Mouse (Mus musculus) ES-E14 (cell line): Measurements from ENCODE around the gene Dnajc9. TPM values are rescaled to one million over a fixed set of nuclear protein-coding genes. Genes with fewer than 3 reads are reported as not detected.
A peak's percentile ranks its signal among the peaks of the same experiment; 100 is the strongest.

Experiments
- DNase-seq: peaks from one replicate; pipeline ENCODE4 v3.0.0-alpha.2; 2013; ENCODE audit warnings: low read depth, low spot score
- H3K27ac ChIP-seq: 2 replicates; pipeline ENCODE4 v1.5.1; 2012; ENCODE audit warnings: low read depth, mild to moderate bottlenecking, low read length, moderate library complexity, mixed read lengths; ENCODE audit not compliant: poor library complexity, insufficient read depth, severe bottlenecking
- H3K36me3 ChIP-seq: 2 replicates; pipeline ENCODE4 v1.6.1; 2012; ENCODE audit warnings: mild to moderate bottlenecking, low read length, moderate library complexity, mixed read lengths; ENCODE audit not compliant: control insufficient read depth, poor library complexity, insufficient read depth, severe bottlenecking
- H3K4me1 ChIP-seq, 2 experiments: fragments of 150-350 bp in 1 of 2; sonication (generic) in 1 of 2; 2 replicates each; pipeline ENCODE4 v1.6.1; 2012; ENCODE audit warnings: low read length in 2 of 2, mild to moderate bottlenecking in 1 of 2, mixed read lengths in 1 of 2; ENCODE audit not compliant: control insufficient read depth in 2 of 2, insufficient read depth in 2 of 2, poor library complexity in 1 of 2
- H3K4me3 ChIP-seq, 2 experiments: fragments of 150-350 bp in 1 of 2; sonication (generic) in 1 of 2; 2 replicates each; pipeline ENCODE4 v1.5.1; 2012; ENCODE audit warnings: low read length in 2 of 2, low read depth in 1 of 2, mild to moderate bottlenecking in 1 of 2, mixed read lengths in 1 of 2; ENCODE audit not compliant: insufficient read depth in 1 of 2, poor library complexity in 1 of 2, severe bottlenecking in 1 of 2
- H3K9ac ChIP-seq: 2 replicates; pipeline ENCODE4 v1.6.1; 2012; ENCODE audit warnings: low read depth, mild to moderate bottlenecking, low read length, mixed read lengths; ENCODE audit not compliant: poor library complexity, insufficient read depth, severe bottlenecking
- H3K9me3 ChIP-seq: fragments of 150-350 bp; sonication (generic); 2 replicates; pipeline ENCODE4 v1.6.1; 2012; ENCODE audit warnings: low read depth, mild to moderate bottlenecking, low read length; ENCODE audit not compliant: control insufficient read depth, insufficient read depth
- CHD2 ChIP-seq: IDR thresholded peaks from 2 replicates; pipeline ENCODE4 v1.6.1; 2014; ENCODE audit warnings: mild to moderate bottlenecking, low read depth, low read length, inconsistent platforms
- HCFC1 ChIP-seq: IDR thresholded peaks from 2 replicates; pipeline ENCODE4 v1.6.1; 2012; ENCODE audit warnings: low read length, inconsistent platforms, borderline replicate concordance; ENCODE audit not compliant: insufficient read depth
- MAFK ChIP-seq: IDR thresholded peaks from 2 replicates; pipeline ENCODE4 v1.6.1; 2014; ENCODE audit warnings: mild to moderate bottlenecking, low read depth, low read length, inconsistent platforms; ENCODE audit not compliant: insufficient read depth
- ZC3H11A ChIP-seq: IDR thresholded peaks from 2 replicates; pipeline ENCODE4 v1.6.1; 2012; ENCODE audit warnings: low read depth, mild to moderate bottlenecking, inconsistent platforms, low read length, borderline replicate concordance
- ZNF384 ChIP-seq: IDR thresholded peaks from 2 replicates; pipeline ENCODE4 v1.6.1; 2012; ENCODE audit warnings: low read depth, low read length, inconsistent platforms
- in situ Hi-C, 2 experiments: fragments of 600-800 bp; cut with MboI; formaldehyde crosslinking; loops; one replicate each; pipeline ENCODE4 v1.15.1; 2025; ENCODE audit warnings: low sequenced_read_pairs in 2 of 2, inconsistent platforms in 1 of 2; ENCODE audit not compliant: unreplicated experiment in 2 of 2
- total RNA-seq: library from RNA; depleted of rRNA; stranded (reverse); fragments of 300-350 nt; gene quantifications from 2 replicates; pipeline ENCODE4 v1.2.3, GENCODE M21; 2012

Gene Dnajc9
- total RNA-seq, 1 experiment, result 72.4 TPM

DNA sequence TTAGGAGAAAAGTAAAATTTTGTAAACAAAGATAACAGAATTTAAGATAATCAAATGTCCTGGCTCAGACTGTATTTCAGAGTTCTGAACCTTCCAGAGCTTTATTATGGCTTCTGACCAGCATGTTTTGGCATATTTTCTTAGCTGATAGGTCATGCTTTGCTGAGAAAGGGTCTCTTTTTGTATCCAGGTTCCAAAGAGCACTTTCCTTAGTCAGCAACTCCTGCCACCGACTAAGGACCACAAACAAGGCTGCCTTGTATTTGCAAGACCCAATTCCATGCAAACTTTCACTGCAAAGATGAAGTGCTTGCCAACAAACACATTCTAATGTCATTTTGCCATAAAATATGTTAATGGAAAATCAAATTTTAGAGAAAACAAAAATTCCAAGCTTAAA lies 41.1 kb upstream of the Dnajc9 start:
- no peak overlapping the region for H3K27ac ChIP-seq
- TF ChIP-seq ZC3H11A (no peak), HCFC1 (no peak), MAFK (no peak), CHD2 (no peak), ZNF384 (no peak)
- in situ Hi-C loops, result no loop called here
- H3K4me1 ChIP-seq, result no peaks in the 10 kb centered on the region
- no peak overlapping the region for H3K9ac ChIP-seq
- no peak for DNase-seq
- no peaks in the 10 kb centered on the region for H3K36me3 ChIP-seq
- no peaks in the 10 kb centered on the region for H3K9me3 ChIP-seq
- no peak overlapping the region for H3K4me3 ChIP-seq

DNA sequence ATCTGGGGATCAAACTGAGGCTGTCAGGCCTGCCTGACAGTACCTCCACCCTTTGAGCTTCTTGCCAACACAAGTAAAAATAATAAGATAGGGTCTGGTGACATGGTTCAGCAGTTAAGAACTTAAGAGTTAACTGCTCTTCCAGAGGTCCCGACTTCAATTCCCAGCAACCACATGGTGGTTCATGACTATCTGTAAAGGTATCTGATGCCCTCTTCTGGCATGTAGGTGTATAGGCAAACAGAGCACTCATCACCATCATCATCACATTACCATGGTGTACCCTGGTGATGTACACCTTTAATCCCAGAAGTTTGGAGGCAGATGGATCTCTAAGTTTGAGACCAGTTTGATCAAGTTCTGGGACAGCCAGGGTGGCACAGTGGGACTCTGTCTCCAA lies 39.9 kb upstream of the Dnajc9 start:
- TF ChIP-seq HCFC1 (no peak), CHD2 (no peak), ZNF384 (no peak), MAFK (no peak), ZC3H11A (no peak)
- H3K36me3 ChIP-seq, result no peaks in the 10 kb centered on the region
- in situ Hi-C loops, result no loop called here
- H3K9ac ChIP-seq, result no peak overlapping the region
- no peaks in the 10 kb centered on the region for H3K9me3 ChIP-seq
- DNase-seq, result no peak
- H3K4me1 ChIP-seq, result no peaks in the 10 kb centered on the region
- H3K4me3 ChIP-seq, result no peak overlapping the region
- H3K27ac ChIP-seq, result no peak overlapping the region

DNA sequence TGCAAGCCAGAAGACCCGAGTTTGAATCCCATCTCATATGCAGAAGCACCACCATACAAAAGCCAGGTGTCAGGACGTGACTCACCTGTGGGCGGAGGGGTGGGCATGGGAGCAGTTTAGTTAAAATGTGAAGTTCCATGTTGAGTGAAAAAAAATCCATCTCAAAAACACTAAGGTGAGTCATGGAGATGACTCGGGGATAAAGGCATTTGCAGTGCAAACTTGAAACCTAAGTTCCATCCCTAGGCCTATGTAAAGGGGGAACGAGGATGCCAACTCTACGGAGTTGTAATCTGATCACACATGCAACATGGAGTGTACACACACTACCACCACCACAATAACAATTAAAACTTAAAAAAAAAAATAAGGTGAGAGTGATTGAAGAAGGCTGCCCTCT lies 34.3 kb upstream of the Dnajc9 start:
- Histone ChIP-seq H3K4me3 (no peak overlapping the region), H3K36me3 (no peaks in the 10 kb centered on the region), H3K27ac (no peak overlapping the region), H3K4me1 (no peaks in the 10 kb centered on the region), H3K9me3 (no peaks in the 10 kb centered on the region), H3K9ac (no peak overlapping the region)
- DNase-seq, result no peak
- TF ChIP-seq MAFK (no peak), ZNF384 (no peak), CHD2 (no peak), HCFC1 (no peak), ZC3H11A (no peak)
- in situ Hi-C loops, result no loop called here

DNA sequence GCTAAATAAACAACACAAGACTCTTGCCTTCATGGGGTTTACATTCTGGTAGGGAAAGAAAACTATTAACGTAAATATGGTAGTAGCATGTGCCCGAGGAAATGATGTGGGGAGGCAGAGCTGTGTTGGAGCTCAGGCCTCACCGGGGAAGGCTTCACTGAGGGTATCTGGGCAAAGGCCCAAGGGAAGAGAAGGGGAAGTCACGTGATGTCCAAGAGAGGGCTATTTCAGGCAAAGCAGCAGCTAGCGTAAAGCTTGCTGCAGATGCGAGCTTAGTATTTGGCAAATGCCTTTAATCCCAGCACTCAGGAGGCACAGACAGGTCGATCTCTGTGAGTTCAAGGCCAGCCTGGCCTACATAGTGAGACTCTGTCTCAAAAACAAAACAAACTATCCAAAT lies 33.5 kb upstream of the Dnajc9 start:
- TF ChIP-seq ZNF384 (no peak), CHD2 (no peak), HCFC1 (no peak), ZC3H11A (no peak)
- Histone ChIP-seq H3K27ac (no peak overlapping the region), H3K4me3 (no peak overlapping the region), H3K9me3 (no peaks in the 10 kb centered on the region), H3K4me1 (no peaks in the 10 kb centered on the region), H3K36me3 (no peaks in the 10 kb centered on the region), H3K9ac (no peak overlapping the region)
- in situ Hi-C loops, result no loop called here
- no peak for DNase-seq

DNA sequence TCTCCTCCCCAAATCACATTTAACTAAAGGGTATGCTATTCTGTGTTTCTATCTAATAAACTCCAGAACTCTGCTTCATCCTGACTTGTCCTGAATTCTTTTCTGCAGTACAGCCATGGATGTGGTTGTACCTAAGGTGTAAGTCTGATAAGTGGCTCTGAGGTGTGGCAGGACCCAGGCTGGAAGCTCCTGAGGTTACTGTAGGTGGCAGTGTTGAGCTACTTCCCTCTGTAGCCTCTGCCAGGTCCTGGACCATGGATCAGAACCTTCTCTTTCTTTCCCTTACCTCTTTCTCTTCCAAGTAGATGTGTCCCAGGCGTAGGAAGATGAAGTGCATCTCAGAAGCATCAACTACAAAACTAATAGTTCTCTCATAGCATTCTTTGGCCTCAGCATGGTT lies 11.4 kb upstream of the Dnajc9 start:
- TF ChIP-seq ZC3H11A (peak; percentile 23; the same call in 1 of the 2 replicates), ZNF384 (no peak)
- H3K9me3 ChIP-seq, result no peaks in the 10 kb centered on the region
- no peaks in the 10 kb centered on the region for H3K36me3 ChIP-seq
- no peak for DNase-seq
- H3K4me1 ChIP-seq, result peaks cover 3% of the 10 kb centered on the region in 2 experiments; a peak in 1 of 4 replicates
- H3K9ac ChIP-seq, result no peak overlapping the region
- no peak overlapping the region for H3K4me3 ChIP-seq
- in situ Hi-C loops, result no loop called here
- no peak overlapping the region for H3K27ac ChIP-seq
